Mouse (Mus musculus): ENCODE measurements at regions not wholly inside any gene's neighbourhood (a gene's known extent, or its start where the extent isn't known, plus 50 kb on each side); places are given as distances from the start of the nearest gene placed in this dataset.

DNA sequence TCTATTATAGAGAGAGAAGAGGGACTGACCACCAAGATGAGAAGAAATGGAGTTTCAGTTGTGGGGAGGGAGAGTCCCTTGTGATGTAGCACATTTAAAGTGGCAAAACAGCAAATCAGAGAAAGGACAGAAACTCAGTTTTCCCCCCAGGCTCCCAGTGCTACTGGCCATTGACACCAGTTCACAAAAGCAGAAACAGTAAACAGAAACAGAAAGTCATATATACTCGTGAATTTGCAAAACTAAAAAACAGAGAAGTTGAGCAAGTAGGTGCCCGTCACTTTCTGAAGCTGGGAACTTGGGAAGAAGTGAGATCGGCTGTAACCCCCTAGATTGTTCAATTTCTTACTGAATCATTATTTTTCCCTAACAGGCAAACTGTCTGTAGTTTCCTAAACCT is 86.3 kb upstream of the Gm12728 start:
- no peak for TF ChIP-seq CTCF (conservative IDR thresholded peaks at IDR 0.05; ENCODE audit: low read length)
- no peak for TF ChIP-seq POU5F1 (IDR thresholded peaks at IDR 0.05; ENCODE audit: borderline replicate concordance, low read length)
- no peak for TF ChIP-seq NANOG (IDR thresholded peaks at IDR 0.05; ENCODE audit: borderline replicate concordance, low read length)
